8 mouse cellular contexts compared by ENCODE assay signal in the genomic region with DNA sequence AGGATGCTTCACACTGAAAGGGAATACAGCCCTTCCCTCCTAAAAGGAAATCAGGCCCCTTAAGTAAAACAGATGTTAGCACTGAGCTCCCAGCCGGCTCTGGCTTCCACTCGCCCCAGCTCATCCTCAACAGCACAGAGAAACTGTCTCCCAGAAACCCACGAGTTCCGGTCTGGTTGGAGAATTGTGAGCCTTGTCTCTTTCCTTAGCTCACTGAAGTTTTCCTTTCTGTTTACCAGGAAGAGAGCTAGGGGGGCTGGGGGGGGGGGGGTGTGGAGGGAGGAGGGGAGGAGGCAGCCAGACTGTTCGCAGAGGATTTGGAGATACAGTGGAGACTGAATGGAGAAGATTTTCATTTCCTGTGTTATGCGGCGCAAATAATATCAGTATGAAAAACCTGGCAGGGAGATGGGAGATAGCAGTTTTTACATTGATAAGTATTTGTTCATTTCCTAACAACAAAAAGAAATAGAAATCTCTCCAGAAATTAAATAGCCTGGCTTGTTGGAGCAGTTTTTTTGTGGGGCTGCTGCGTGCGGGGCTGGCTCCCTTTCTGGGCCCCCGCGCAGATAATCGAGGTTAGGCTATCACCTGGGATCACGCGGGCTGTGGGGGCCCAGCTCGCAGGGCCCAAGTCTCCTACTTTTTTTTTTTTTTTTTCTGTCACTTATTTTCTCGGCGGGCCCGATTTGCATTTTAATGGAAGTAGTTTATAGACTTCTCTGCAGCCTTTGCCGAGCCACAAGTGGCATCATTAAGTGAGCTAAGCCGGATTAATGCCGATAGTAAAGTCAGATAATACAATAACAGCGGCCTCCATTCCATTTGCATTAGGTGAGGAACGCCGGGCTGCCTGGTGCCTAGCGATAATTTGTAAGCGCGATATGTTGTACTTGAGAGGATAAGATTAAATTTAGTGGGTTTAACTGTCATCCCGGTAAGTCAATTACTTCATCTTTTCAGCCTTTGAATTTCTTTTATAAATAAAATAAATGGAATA.
A peak's percentile ranks its signal among the peaks of the same experiment; 100 is the strongest.
DNase-seq lines count a peak whose midpoint lies in the region; ATAC-seq and TF ChIP-seq lines count a peak whose summit lies in the region.

No protein-coding gene starts in this region.

- peak overlapping the region; percentile 51 for H3K4me2 ChIP-seq in embryonic facial prominence, embryonic 12.5 days (replicated peaks)
- peak overlapping the region; percentile 74 for H3K4me2 ChIP-seq in heart, postnatal 0 days (ENCODE audit: low read depth, low read length)

- H3K4me1 ChIP-seq in embryonic facial prominence, embryonic 12.5 days = 0 out of 2 replicates have a peak, but pooled peaks cover 4% of the 10 kb centered on the region
- H3K4me1 ChIP-seq in heart, postnatal 0 days (ENCODE audit: control insufficient read depth, insufficient read depth) = no peaks in the 10 kb centered on the region

- TF ChIP-seq CTCF in layer of hippocampus, adult 2 months (conservative IDR thresholded peaks at IDR 0.05) = no peak
- no peak for TF ChIP-seq CTCF in heart, postnatal 0 days (IDR thresholded peaks at IDR 0.05; ENCODE audit: low read depth)

- ATAC-seq in embryonic facial prominence, embryonic 12.5 days (ENCODE audit: insufficient number of reproducible peaks, insufficient read depth, low FRiP score, low TSS enrichment) = peak; percentile 47; the same call in 1 of the 2 replicates
- ATAC-seq in heart, postnatal 0 days (ENCODE audit: insufficient read depth, low read depth) = peak; percentile 49; the same call in 1 of the 2 replicates
- ATAC-seq in inflammation-experienced regulatory T-cells, adult 6 months = no peak

- no peaks in the 10 kb centered on the region for H3K9me3 ChIP-seq in embryonic facial prominence, embryonic 12.5 days
- no peaks in the 10 kb centered on the region for H3K9me3 ChIP-seq in heart, postnatal 0 days (replicated peaks; ENCODE audit: control insufficient read depth, low read length)

- no peak for TF ChIP-seq EP300 in heart, postnatal 0 days (IDR thresholded peaks at IDR 0.05; ENCODE audit: low read depth)

- DNase-seq in layer of hippocampus, adult 2 months (ENCODE audit: low spot score in 2 of 2) = peak; percentile 19 to 39
- no peak for DNase-seq in layer of hippocampus, postnatal 25 days (ENCODE audit: extremely low spot score in 1 of 2, low spot score in 1 of 2)
- DNase-seq in heart, postnatal 0 days (ENCODE audit: low spot score) = peak; percentile 38
- DNase-seq in kidney, postnatal 4 days = peak; percentile 22 to 52
- peak; percentile 41 for DNase-seq in mesoderm, embryonic 11.5 days (ENCODE audit: low read depth, low spot score)
- no peak for DNase-seq in left cerebral cortex, adult 18-20 months (ENCODE audit: low spot score in 2 of 2)

- H3K36me3 ChIP-seq in embryonic facial prominence, embryonic 12.5 days = no peaks in the 10 kb centered on the region
- H3K36me3 ChIP-seq in heart, postnatal 0 days (replicated peaks; ENCODE audit: control insufficient read depth, insufficient read depth, low read length) = no peaks in the 10 kb centered on the region

- peak overlapping the region; percentile 55 for H3K4me3 ChIP-seq in layer of hippocampus, adult 2 months
- peak overlapping the region; percentile 32 for H3K4me3 ChIP-seq in embryonic facial prominence, embryonic 12.5 days
- H3K4me3 ChIP-seq in heart, postnatal 0 days (ENCODE audit: low read depth, low read length) = peak overlapping the region; percentile 46

- H3K27me3 ChIP-seq in embryonic facial prominence, embryonic 12.5 days = peaks cover 16% of the 10 kb centered on the region
- 0 out of 2 replicates have a peak, but pooled peaks cover 5% of the 10 kb centered on the region for H3K27me3 ChIP-seq in heart, postnatal 0 days (ENCODE audit: control insufficient read depth, insufficient read depth, low read length)

- 3% methylated on average over 28 of the region's 28 CpGs for WGBS in embryonic facial prominence, embryonic 12.5 days
- 7% methylated on average over 28 of the region's 28 CpGs for WGBS in heart, postnatal 0 days

- H3K27ac ChIP-seq in layer of hippocampus, adult 2 months = peak overlapping the region; percentile 46
- peak overlapping the region; percentile 36 for H3K27ac ChIP-seq in embryonic facial prominence, embryonic 12.5 days
- H3K27ac ChIP-seq in heart, postnatal 0 days (ENCODE audit: low read depth) = no peak overlapping the region

- no peak overlapping the region for H3K9ac ChIP-seq in embryonic facial prominence, embryonic 12.5 days
- no peak overlapping the region; the same call in 1 of the 2 replicates for H3K9ac ChIP-seq in heart, postnatal 0 days (replicated peaks; ENCODE audit: low read depth, low read length)

Comparison
In these comparisons a context has a peak if more than half of its experiments do, and no peak if none do; other contexts are left out.
1. DNase-seq: peak in layer of hippocampus, adult 2 months (2 of 2), heart, postnatal 0 days (single experiment), kidney, postnatal 4 days (2 of 2) and mesoderm, embryonic 11.5 days (single experiment); none in layer of hippocampus, postnatal 25 days (0 of 2) and left cerebral cortex, adult 18-20 months (0 of 2).
2. Peak in every context shown above with its lines, with median percentiles within 50 percentile points of each other: H3K4me3 ChIP-seq.